Mouse (Mus musculus) stomach, embryonic 15.5 days (tissue): ENCODE data around the gene Erich2. TPM values are rescaled to one million over a fixed set of nuclear protein-coding genes. Genes with fewer than 3 reads are reported as not detected.
A peak's percentile ranks its signal among the peaks of the same experiment; 100 is the strongest.

Experiments used
- ATAC-seq: fragments of 200-750 bp; cut with Nextera tagmentation; 2 replicates; pipeline ENCODE4 v1.8.0; 2017; ENCODE audit warnings: low read depth, moderate number of reproducible peaks, moderate TSS enrichment; ENCODE audit not compliant: insufficient read depth, low FRiP score
- H3K27ac ChIP-seq: fragments of 300-500 bp; sonication (generic); 2 replicates; pipeline ENCODE4 v1.5.1; 2015; ENCODE audit warnings: mild to moderate bottlenecking, inconsistent platforms
- H3K27me3 ChIP-seq: fragments of 300-500 bp; sonication (generic); replicated peaks from 2 replicates; pipeline ENCODE4 v1.6.1; 2015; ENCODE audit warnings: inconsistent platforms
- H3K36me3 ChIP-seq: fragments of 300-500 bp; sonication (generic); 2 replicates; pipeline ENCODE4 v1.6.1; 2015; ENCODE audit warnings: inconsistent platforms
- H3K4me1 ChIP-seq: fragments of 300-500 bp; sonication (generic); 2 replicates; pipeline ENCODE4 v1.6.1; 2015; ENCODE audit warnings: inconsistent platforms
- H3K4me2 ChIP-seq: fragments of 300-500 bp; sonication (generic); 2 replicates; pipeline ENCODE4 v1.6.1; 2015; ENCODE audit warnings: mild to moderate bottlenecking, inconsistent platforms
- H3K4me3 ChIP-seq: fragments of 300-500 bp; sonication (generic); replicated peaks from 2 replicates; pipeline ENCODE4 v1.5.1; 2015; ENCODE audit warnings: inconsistent platforms
- H3K9ac ChIP-seq: fragments of 300-500 bp; sonication (generic); 2 replicates; pipeline ENCODE4 v1.6.1; 2015; ENCODE audit warnings: inconsistent platforms
- H3K9me3 ChIP-seq: fragments of 300-500 bp; sonication (generic); 2 replicates; pipeline ENCODE4 v1.6.1; 2016; ENCODE audit warnings: inconsistent platforms
- WGBS: fragments of 180-500 bp; shearing (Covaris S2); methylation state at CpG from one replicate; pipeline ENCODE4 v1.1.7; 2015; 5-methylcytosine and 5-hydroxymethylcytosine counted together
- polyA plus RNA-seq: library from polyadenylated mRNA; unstranded; fragments of >200 nt; fragmentation: Nextera tagmentation; extraction: Ambion mirVana; gene quantifications from 2 replicates; pipeline ENCODE4 v1.2.1, GENCODE M21; 2015

Gene Erich2
- polyA plus RNA-seq, 1 experiment from 2014 or later = 1.5 TPM

DNA sequence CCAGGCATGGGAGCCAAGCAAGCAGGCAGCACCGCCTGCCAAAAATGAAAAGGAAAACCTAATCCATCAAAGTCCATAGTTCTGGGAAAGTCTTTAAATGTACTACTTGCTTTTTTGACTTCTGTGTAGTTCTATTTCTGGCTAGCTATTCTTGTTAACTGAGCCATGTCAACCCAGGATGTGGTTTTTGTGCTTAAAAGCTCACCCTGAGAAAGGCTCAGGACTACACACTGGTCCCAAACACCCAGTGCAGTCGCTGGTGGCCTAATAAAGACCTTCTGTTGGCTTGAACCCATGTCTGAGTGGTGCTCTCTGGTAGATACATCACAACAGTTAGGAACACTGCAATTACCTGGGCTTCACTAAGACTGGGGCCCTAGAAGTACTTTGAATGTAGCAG, 42.8 kb downstream of the Erich2 start:
- Histone ChIP-seq H3K27ac (no peak overlapping the region), H3K9me3 (no peaks in the 10 kb centered on the region), H3K27me3 (no peaks in the 10 kb centered on the region), H3K36me3 (no peaks in the 10 kb centered on the region), H3K4me2 (no peak overlapping the region), H3K4me3 (no peak overlapping the region), H3K9ac (no peak overlapping the region), H3K4me1 (no peaks in the 10 kb centered on the region)
- WGBS = 79% methylated on average over 2 of the region's 2 CpGs
- ATAC-seq = no peak

DNA sequence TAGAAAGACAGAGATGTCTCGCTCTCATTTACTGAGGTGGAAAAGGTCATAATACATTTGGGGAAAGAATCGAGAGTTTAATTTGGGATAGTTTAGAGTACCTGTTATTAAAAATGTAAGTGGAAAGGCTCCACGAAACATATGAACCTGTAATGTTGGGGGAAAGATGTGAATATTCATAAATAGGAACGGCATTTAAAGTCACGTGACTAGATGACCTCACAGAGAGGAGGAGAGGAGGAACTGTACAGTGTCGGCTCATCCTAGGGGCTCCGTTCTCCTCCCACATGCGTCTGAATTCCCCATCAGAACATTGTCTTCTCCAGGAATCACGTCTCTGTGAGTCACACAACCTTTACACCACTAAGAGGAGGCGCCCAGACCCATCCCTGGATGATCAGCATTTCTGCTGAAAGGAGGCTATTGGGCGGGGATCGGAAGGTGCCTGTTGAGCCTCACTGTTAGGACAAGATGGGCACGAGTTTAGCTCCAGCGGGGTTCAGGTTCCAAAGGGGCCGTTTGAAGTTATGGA, 43.5 kb downstream of the Erich2 start:
- Histone ChIP-seq H3K36me3 (no peaks in the 10 kb centered on the region), H3K9ac (no peak overlapping the region), H3K9me3 (no peaks in the 10 kb centered on the region), H3K27ac (no peak overlapping the region), H3K27me3 (no peaks in the 10 kb centered on the region), H3K4me2 (no peak overlapping the region), H3K4me3 (no peak overlapping the region), H3K4me1 (no peaks in the 10 kb centered on the region)
- 78% methylated on average over 15 of the region's 15 CpGs for WGBS
- ATAC-seq = no peak

DNA sequence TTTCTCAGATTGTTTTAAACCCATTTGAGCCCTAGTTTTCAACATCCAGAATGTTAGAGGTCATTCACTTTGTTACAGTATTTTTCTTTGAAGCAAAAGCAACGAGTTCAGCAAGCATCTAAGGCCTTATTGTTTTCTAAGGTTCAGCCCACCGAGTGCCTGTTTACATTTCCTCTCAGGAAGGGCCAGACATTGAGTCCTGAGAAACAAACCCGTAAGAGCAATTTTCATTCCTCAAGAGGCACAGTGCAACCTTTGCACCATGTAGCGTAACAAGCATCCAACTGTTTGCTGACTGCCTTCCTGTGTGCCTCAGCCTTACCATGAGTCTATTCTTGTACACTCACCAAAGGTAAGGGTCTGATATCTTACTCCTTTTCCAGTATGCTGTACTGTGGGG, 44.2 kb downstream of the Erich2 start, which contains the start of gene Gad1:
Gad1 (plus strand) TSS at position 301 of the 400 bp plus-strand sequence.
- Histone ChIP-seq H3K9me3 (no peaks in the 10 kb centered on the region), H3K4me1 (no peaks in the 10 kb centered on the region), H3K27me3 (no peaks in the 10 kb centered on the region), H3K4me2 (no peak within 1 kb of the TSS), H3K36me3 (no peaks in the 10 kb centered on the region), H3K4me3 (no peak within 1 kb of the TSS), H3K9ac (no peak within 1 kb of the TSS), H3K27ac (no peak within 1 kb of the TSS)
- no peak for ATAC-seq
- WGBS = 36% methylated on average over 4 of the region's 4 CpGs

DNA sequence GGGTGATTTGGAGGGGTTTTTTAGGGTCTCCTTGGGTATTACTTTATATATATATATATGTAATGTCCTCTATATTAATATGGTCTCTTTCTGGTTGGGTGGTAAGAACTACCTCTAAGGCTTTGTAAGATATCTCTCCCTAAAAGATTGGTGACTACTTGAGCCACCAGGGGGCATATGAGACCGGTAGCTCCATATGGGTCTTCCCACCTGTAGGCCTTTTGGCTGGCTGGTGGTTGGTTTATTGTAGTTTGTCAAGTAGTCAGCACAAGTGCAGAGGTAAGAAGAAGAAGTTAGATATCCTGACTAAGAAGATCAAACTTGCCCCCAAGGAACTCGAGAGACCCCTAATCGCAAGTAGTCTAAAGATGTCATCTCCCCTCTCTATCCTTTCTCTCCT, 45.2 kb downstream of the Erich2 start:
- WGBS = 77% methylated on average over 3 of the region's 3 CpGs
- Histone ChIP-seq H3K27ac (no peak overlapping the region), H3K9me3 (no peaks in the 10 kb centered on the region), H3K9ac (no peak overlapping the region), H3K4me2 (no peak overlapping the region), H3K4me3 (no peak overlapping the region), H3K27me3 (peaks cover 3% of the 10 kb centered on the region; the same call in 1 of the 2 replicates), H3K4me1 (no peaks in the 10 kb centered on the region), H3K36me3 (no peaks in the 10 kb centered on the region)
- ATAC-seq = no peak

DNA sequence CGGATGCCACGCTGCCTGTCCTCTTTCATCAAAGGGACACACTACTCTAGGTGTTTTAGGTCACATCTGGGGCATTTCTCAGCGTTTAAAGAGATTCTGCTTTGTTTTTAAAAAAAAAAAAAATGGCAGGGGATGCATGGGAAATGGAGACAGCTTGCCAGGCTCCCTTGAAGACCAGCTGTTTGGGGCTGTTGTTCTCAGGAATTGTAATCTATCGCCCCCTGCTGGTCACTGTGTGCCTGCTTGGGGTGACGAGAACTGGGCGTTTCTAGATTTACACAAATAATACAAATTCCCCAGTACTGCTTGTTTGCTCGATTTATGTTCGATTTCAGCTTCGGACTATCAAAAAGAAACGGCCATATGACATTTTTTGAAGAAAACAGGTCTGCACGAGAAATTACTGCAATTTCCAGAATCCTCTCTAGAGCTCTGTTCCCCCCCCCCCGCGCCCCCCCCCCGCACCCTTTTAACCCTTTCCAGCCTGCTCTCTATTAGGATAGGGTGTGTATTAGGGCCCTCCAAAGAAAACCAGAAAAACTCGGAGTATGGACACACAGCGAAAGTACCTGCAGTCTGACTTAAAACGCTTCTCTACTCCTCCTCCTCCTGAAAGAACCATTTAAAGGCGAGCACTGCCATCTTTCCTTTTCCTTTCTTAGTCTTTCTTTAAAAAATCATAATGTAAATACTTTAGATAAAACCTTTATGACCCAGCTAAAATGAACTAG, 49.7 kb downstream of the Erich2 start:
- Histone ChIP-seq H3K4me3 (no peak overlapping the region), H3K4me2 (peak overlapping the region; percentile 17), H3K27ac (no peak overlapping the region), H3K9ac (no peak overlapping the region), H3K9me3 (no peaks in the 10 kb centered on the region), H3K27me3 (peaks cover 48% of the 10 kb centered on the region), H3K36me3 (no peaks in the 10 kb centered on the region), H3K4me1 (peaks cover 12% of the 10 kb centered on the region; the same call in 1 of the 2 replicates)
- ATAC-seq = no peak
- WGBS = 5% methylated on average over 17 of the region's 18 CpGs

DNA sequence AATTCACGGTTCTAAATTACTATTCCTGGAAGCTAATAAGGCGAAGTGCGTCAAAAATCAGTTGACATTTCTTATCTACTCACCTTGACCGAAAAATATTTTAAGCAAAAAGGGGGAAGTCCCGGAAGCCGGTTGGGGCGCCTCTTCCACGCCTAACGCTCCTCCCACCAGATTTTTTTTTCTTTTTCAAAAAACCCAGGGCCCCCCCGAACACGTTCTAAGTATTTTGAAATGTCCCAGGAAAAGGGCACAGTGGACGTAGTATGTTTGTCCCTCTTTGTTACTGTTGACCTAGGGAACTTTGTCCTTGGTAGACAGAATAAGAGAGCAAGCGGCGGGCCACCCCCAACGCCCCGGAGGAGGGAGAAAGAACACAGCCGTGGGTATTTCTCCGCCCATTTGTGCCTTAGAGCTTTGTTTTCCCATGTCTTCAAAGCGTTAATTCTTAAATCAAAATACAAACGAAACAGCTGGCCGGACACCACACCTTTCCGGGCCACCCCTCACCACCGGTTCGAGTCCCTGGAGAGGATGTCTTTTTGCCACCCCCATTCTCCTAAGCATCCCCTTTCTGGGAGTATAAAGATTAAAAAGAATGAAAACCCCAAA, 50.3 kb downstream of the Erich2 start:
- peaks cover 54% of the 10 kb centered on the region for H3K27me3 ChIP-seq
- peak overlapping the region; percentile 17 for H3K4me2 ChIP-seq
- H3K9ac ChIP-seq = no peak overlapping the region
- WGBS = 11% methylated on average over 24 of the region's 24 CpGs
- no peaks in the 10 kb centered on the region for H3K36me3 ChIP-seq
- no peak for ATAC-seq
- no peak overlapping the region for H3K27ac ChIP-seq
- peaks cover 12% of the 10 kb centered on the region; the same call in 1 of the 2 replicates for H3K4me1 ChIP-seq
- H3K9me3 ChIP-seq = no peaks in the 10 kb centered on the region
- 0 out of 2 replicates have a peak overlapping the region, but pooled peaks have one; percentile 9 for H3K4me3 ChIP-seq

DNA sequence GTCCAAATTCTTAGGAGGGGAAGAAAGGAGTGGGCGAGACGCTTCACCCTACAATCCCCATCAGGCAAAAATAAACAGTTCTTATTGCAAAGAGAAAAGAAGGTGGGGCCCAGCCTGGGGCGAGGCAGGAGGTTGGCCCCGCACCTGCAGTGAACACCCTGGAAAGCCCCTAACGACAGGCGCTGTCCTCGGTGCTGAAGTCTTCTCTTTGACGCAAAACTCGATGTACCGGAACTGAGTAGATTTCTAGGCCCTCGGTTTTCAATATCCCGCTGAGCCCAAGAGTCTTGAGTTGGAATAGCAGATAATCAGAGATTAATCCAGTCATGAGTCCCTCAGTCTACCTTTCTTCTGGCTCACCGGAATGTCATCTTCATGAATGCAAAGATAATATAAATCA, 50.9 kb downstream of the Erich2 start:
- Histone ChIP-seq H3K27ac (no peak overlapping the region), H3K9me3 (no peaks in the 10 kb centered on the region), H3K4me2 (peak overlapping the region; percentile 17; the same call in 1 of the 2 replicates), H3K9ac (no peak overlapping the region), H3K27me3 (peaks cover 60% of the 10 kb centered on the region), H3K36me3 (no peaks in the 10 kb centered on the region), H3K4me3 (no peak overlapping the region), H3K4me1 (peaks cover 12% of the 10 kb centered on the region; the same call in 1 of the 2 replicates)
- WGBS = under 1% methylated on average over 13 of the region's 13 CpGs
- ATAC-seq = no peak

DNA sequence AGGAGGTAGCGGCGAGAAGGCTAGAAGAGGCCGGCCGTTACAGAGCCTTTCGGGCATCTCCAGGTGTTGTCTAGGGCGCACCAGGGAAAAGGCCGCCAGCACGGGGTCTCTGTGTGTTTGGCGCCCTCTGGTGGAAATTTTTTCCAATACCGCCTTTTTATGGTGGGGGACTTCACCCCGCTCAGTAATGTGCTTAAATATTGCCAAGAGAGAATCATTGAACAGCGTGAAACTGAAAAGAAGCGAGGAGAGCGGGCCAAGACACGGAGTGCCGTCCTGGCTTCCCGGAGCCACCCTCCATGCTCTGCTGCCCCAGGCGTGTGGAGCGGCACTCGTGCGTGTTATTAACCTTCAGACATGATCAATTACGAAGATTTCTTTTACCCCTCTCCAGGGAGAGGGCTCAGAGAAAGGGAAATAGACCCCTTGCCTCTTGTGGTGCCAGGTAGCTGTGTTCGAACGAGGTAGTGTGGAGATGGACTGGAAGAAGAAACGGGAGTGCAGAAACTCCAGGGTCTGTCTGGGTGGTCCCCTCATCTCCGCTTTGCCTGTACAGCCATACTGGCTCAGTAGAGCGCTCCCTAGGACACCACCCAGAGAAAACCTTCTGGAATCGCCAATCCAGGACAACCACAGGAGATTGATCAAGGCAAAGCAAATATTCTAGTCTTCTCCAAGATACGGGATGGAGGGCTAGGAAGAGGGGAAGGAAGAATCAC, 52.6 kb downstream of the Erich2 start:
- no peaks in the 10 kb centered on the region for H3K9me3 ChIP-seq
- no peak overlapping the region for H3K4me3 ChIP-seq
- no peak overlapping the region for H3K27ac ChIP-seq
- H3K4me1 ChIP-seq = peaks cover 15% of the 10 kb centered on the region; the same call in 1 of the 2 replicates
- H3K9ac ChIP-seq = no peak overlapping the region
- WGBS = 2% methylated on average over 29 of the region's 29 CpGs
- peaks cover 77% of the 10 kb centered on the region for H3K27me3 ChIP-seq
- H3K4me2 ChIP-seq = no peak overlapping the region
- no peaks in the 10 kb centered on the region for H3K36me3 ChIP-seq
- ATAC-seq = no peak

DNA sequence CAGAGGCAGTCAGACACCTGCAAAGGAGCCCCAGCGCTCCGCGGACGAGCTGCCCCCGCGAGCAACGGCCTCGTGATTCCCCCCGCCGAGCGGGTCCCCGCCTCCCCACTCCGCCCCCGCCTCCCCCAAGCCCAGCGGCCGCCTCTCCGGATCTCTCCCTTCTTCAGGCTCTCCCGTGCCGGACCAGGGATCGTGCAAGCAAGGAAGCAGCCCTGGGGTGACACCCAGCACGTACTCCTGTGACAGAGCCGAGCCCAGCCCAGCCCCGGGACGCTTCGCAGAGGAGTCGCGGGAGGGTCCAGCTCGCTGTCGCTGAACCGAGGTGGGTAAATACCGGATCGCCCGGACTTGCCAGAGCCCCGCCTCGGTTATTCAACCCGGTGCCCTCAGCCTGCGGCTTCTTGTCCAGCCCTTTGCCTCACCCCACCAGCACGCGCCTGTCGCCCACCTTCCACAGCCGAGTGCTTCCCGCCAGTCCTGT, 53.4 kb downstream of the Erich2 start:
- H3K36me3 ChIP-seq = no peaks in the 10 kb centered on the region
- under 1% methylated on average over 40 of the region's 42 CpGs for WGBS
- H3K9ac ChIP-seq = no peak overlapping the region
- H3K27me3 ChIP-seq = peaks cover 85% of the 10 kb centered on the region
- no peaks in the 10 kb centered on the region for H3K9me3 ChIP-seq
- peak overlapping the region; percentile 27 for H3K4me3 ChIP-seq
- H3K27ac ChIP-seq = no peak overlapping the region
- ATAC-seq = no peak
- H3K4me1 ChIP-seq = peaks cover 20% of the 10 kb centered on the region; the same call in 1 of the 2 replicates
- peak overlapping the region; percentile 50 for H3K4me2 ChIP-seq

DNA sequence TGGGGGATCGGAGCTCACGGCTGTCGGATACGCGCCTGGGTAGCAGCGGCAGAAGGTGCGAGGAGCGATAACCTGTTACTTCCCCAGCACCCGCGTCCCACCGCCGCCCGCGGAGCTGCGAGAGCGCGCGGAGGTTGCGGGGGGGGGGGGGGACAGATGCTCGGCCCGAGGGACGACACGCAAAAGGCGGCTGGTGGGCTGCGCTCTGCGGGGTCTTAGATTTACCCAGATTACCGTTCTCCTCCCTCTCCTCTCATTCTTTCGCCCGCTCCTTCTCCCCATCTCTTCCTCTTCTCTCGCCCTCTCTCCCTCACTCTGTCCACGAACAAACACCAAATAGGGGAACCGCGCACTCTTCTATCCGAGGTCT, 54.0 kb downstream of the Erich2 start:
- no peak overlapping the region for H3K27ac ChIP-seq
- H3K36me3 ChIP-seq = no peaks in the 10 kb centered on the region
- 2% methylated on average over 29 of the region's 34 CpGs for WGBS
- no peaks in the 10 kb centered on the region for H3K9me3 ChIP-seq
- H3K9ac ChIP-seq = no peak overlapping the region
- H3K4me1 ChIP-seq = peaks cover 22% of the 10 kb centered on the region; the same call in 1 of the 2 replicates
- peak overlapping the region; percentile 50 for H3K4me2 ChIP-seq
- H3K27me3 ChIP-seq = peaks cover 91% of the 10 kb centered on the region
- peak overlapping the region; percentile 27 for H3K4me3 ChIP-seq
- ATAC-seq = no peak

DNA sequence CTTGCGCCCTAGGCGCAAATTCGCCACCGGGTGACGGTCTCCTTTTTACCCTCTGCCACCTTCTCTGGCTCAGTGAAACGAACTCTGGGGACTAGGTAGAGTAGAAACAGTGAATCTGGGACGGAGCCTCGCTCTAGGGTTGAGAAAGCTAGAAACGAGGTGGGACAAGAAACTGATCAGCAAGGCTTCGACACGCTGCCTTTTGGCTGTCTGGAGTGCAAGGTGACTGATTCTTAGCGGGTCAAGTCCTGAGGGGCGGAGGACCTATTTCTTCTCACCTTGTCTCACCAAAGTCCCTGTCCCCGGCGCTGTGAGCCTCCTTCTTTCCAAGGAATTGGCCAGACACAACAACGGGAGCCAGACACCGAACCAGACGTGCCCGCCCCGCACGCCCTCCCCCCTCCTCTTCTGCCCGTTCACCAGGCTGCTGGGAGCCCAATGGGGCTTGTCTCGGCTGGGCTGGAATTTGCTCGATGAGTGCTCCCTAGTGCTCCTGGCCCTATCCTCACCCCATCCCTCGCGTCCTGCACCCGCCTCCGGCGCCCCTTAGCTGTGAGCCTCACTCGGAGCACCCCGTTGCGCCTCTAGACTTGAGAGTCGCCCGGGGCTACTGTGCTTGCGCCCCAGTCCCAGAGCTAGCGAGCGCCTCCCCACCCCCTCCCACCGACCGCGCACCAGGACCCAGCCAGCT, 54.5 kb downstream of the Erich2 start:
- Histone ChIP-seq H3K9me3 (no peaks in the 10 kb centered on the region), H3K4me2 (peak overlapping the region; percentile 50), H3K27me3 (peaks cover 96% of the 10 kb centered on the region), H3K36me3 (no peaks in the 10 kb centered on the region), H3K4me1 (peaks cover 27% of the 10 kb centered on the region), H3K9ac (no peak overlapping the region), H3K4me3 (peak overlapping the region; percentile 27; the same call in 1 of the 2 replicates), H3K27ac (no peak overlapping the region)
- ATAC-seq = no peak
- 2% methylated on average over 39 of the region's 40 CpGs for WGBS
